Mouse (Mus musculus) c-Kit-negative CD71-positive TER-119-positive erythroid progenitor cells, embryonic 14.5 days (primary cell): ENCODE data around the gene Rinl.

Experiments
- DNase-seq: peaks from one replicate; pipeline ENCODE4 v3.0.0-alpha.2; 2013; ENCODE audit warnings: low read depth, low spot score

Gene Rinl

DNA sequence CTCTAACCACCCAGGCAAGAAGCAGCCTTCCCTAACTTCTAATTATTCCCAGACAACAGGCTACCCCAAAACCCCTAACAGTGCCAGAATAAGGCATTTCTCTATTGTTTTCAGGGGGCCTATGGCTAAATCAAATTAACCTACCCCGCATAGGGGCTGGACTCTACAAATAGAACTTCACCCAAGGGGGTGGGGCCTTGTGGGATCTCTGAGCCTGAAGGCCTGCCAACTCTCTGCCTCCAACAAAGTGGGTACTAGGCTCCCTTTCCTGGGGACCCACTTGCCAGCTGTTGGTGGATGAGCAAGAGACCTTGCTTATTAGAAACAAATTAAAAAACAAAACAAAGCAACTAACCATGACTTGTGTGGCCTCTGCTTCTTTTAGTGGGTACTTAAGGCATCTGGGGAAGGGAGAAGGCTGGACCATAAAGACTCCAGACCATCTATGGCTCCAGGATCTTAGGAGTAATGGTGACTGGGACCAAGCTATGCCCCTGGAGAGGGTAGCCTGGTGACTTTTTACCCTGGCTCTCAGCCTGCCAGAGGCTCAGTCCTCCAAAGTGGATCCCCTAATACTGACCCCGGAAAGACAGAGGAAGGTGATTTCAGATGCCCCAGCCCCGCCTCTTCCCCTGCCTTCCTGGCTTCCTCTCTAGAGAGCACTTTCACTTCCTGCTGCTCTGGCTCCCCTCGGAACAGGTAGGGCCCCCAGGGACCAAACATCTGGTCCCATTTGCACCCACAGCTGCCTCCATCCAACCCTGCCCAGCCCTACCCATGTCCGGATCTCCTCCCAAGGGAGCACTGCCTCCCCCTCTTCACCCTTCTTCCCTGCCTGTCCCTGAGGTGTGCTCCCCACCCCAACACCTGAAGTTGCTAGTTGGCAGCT, at the start of gene Rinl:
Gene Rinl, plus strand, starts transcription at position 663 of the 889 bp plus-strand sequence.
- no peak for DNase-seq

DNA sequence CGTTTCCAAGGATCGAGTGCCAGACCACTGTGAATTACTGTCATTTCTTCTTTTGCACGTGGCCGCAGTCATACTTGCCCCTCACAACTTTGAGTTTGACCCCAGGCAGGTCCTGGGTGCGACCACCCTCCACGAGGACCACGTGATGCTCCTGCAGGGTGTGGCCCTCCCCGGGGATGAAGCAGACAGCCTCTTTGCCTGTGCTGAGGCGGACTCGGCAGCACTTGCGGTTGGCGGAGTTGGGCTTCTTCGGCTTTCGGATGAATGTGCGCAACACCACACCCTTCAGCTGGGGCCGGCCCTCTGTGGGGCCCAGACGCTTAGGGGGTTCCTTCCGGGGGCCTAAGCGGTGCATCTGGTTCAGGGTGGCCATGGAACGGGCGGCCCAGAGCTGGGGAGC, 48.9 kb upstream of the Rinl start:
- DNase-seq, result no peak

DNA sequence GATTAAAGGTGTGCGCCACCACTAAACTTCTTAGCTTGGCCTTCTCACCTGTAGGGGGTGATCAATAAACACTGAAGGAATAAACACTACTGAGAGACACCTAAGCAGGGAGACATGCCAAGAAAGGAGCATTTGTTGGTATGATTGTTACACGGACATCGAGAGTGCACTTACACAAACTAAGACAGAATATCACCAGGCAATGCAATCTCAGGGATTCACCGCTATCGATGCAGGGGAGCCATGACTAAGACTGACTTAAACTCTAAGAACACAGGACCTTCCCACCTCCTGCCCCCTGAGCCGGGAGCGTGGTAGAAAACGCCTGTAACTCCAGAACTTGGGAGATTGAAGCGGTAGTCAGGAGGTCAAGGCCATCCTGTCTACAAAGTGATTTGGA, 47.8 kb upstream of the Rinl start:
- DNase-seq, result no peak

DNA sequence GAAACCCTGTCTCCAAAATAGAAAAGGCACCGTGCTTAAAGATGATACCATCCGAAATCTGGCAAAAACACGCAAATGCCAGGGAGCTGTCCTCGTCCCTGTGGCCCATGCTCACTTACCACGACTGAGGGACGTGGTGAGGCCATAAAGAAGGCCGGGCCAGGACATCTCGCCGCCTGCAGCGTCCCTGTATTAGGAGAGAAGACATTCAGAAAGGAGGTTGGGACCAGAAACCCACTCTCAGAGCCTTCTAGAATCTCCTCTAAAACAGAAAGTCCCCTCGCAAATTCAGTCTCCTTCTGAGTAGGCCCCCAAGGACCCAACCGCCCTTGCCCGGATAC, 47.4 kb upstream of the Rinl start:
- DNase-seq, result no peak

DNA sequence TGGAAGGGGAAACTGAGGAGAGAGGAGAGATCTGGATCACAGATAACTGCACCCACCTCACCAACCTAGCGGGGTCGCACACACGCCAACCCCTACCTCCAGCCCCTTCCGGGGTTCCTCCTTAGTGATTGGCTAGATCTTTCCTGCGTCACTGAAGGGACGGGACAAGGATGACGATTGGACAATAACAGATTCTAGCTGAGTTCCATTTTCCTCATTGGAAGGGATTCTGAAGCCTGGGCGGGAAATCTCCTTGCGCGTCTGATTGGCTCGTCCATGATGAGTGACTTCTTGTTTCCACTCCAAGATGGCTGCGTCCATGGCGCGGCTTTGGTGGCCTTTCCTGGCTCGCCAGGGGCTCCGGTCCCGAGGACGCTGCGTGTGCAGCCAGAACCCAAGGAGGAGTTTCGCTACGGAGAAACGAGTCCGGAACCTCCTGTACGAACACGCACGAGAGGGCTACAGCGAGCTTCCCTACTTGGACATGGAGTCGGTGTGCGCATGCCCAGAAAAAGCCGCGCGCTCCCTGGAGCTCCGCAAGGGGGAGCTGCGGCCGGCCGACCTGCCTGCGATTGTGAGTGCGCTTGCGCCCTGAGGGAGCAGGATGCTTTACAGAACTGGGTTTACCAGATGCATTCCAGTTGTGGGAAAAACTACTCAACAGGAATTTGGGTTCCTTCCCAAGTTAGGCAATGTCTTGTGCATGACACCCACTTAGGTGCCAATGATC, 46.9 kb upstream of the Rinl start, which contains the start of the genes Mrps12 and Sars2:
Gene Mrps12, minus strand, starts transcription at position 112 of the 730 bp plus-strand sequence.
Gene Sars2, plus strand, starts transcription at position 284 of the 730 bp plus-strand sequence.
- DNase-seq, result peak; percentile 98

DNA sequence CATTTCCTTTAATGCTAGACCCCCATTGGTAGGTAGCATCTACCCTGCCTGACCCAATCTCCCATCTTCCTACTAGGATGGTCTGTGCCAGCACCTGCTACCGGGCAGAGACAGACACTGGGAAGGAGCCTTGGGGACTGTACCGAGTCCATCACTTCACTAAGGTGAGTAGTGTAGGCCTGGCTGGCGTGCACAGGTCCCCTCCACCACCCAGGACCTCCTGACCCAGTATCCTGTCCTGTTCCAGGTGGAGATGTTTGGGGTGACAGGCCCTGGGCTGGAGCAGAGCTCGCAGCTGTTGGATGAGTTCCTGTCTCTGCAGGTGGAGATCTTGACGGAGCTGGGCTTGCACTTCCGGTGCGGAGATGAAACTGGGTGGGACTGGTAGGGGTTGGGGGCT, 38.8 kb upstream of the Rinl start:
- no peak for DNase-seq

DNA sequence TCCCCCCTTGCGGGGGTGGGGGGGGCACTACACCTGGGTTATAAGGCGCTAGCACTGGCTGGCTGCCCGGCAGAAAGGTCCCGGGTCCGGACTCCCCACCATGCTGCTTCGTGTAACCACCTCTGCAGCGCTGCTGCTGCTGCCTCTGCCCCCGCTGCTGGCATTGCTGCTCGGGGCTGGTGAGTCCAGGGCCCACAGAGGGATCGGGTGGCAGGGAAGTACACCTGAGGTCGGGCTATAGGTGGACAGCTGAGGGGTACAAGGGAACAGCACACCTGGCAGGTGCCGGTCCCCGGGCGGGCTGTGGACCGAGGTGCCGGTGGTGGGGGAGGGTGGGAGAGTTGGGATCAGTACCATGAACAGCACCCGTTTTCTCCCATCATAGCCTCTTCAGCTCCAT, 32.7 kb upstream of the Rinl start, which contains the start of gene Ccer2:
Gene Ccer2, plus strand, starts transcription at position 96 of the 400 bp plus-strand sequence.
- DNase-seq, result no peak

DNA sequence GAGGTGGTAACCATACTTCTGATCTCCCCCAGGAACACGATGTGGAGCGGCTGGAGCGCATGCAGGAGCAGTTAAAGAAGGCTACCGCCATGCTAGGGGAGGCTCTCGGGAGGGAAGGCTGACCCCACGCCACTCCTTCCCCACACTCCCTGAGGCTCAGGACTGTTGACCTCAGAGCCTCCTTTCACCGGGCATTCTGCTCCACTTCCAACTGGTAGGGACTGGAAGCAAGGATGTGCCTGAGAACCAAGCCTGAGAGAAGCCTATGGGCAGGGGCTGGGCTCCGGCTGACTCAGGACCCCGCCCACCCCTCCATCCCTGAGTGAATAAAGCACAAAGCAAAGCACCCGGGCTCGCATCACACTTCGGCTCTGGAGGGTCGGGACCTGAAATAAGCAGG, 30.1 kb upstream of the Rinl start:
- DNase-seq, result no peak

DNA sequence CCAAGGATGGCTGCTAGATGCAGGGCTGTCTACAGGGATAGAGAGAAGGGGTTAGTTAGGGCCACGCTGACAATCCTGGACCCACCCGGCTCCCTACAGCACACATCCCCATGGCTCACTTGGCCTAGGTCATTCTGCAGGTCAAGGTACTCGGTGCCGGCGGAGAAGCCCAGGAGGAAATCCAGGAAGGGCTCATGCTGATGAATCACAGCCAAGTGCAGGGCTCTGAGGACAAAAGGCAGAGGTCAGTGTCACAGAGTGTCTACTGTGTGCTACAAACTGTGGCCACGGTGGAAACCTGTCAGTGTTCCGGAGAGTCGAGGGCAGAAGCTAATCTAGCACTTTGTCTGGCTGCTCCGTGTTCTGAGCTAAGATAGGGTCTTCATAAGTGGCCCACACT, 26.9 kb upstream of the Rinl start:
- no peak for DNase-seq

DNA sequence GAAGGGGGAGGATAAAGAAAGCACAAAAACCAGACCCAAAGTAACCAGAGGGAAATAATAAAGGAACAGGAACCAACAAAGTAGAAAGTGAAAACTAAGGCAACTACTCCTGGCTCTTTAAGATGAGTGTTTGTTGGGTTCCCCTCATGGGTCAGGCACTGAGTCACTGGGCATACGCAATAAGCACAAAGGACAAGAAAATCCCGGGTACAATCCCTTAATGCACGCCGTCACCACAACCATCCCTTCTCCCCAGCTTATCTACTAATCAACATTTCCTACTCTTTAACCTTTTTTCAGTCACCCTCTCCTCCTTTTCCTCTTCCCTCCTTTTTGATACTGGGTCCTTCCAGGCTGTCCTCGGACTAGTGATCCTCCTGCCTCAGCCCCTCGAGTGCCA, 23.6 kb upstream of the Rinl start:
- no peak for DNase-seq

DNA sequence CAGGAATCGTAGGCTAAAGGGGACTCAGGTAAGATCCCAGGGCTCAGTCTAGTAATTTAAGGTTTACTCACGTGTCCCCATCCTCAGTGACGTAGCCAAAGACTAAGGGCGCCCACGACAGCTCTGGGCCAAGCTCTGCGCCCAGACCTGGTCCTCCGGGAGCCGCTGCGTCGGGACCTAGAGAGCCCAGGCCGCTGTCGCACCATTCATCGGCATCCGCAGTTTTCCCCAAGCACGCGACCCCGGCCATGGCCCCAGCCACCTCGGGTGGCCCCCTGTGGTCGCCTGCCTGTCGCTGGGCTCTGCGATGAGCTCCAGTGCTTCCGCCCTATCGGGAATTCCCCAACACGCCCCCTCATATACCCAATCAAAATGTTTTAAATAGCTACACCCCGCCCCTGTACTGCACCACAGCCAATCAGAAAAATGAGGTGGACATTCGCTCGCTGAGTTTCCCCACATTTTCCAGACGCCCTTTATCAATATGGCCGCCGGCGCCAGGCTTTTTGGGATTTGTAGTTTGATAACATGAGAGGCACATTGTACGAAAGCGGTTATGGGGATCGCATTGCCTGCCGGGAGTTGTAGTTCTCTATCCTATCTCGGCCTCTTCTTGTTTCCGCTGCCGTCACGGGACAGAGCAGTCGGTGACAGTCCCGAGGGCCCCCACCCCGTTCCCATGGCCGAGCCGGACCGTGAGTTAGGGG, 22.4 kb upstream of the Rinl start, which contains the start of gene Sirt2:
Gene Sirt2, plus strand, starts transcription at position 563 of the 707 bp plus-strand sequence.
- DNase-seq, result peak; percentile 99

DNA sequence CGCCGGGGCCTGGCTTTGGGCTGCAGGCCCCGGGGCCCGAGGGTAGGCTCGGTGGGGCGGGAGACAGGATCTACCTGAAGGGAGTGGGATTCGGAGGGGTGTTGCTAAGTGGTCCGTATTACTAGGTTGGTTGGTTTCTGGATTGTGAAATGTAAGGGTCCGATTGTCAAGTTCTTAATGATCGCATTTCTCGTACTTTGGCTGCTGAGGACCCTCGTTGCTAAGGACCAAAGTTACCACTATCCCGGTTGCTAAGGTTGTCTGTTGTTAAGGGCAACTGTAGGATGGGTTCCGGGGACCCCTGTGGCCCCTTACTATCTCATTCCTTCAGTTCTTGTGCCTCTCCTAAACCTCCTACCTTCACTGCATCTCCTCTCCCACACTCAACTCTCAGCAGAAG, 21.9 kb upstream of the Rinl start:
- DNase-seq, result no peak

DNA sequence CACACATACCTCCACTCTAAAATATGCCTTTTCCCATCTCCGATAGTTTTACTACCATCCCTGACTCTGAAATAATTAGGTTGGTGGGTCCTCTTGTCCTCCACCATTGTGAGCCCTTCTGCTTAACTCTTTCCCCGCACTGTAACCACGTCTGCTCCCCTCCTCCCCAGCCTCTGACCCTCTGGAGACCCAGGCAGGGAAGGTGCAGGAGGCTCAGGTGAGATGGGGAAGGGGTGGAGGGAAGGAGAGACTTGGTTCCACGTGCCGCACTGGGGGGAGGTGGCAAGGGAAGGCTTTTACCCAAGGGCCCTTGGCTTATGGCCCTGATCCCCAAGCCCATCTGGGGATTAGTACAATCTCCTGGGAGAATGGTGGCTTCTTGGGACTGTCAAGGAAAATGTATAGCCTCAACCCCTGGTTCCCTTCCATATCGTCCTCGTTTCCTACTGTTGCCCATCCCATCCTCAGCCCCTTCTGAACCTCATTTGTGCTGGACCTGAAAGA, 21.3 kb upstream of the Rinl start, which contains the start of gene Nfkbib:
Gene Nfkbib, minus strand, starts transcription at position 51 of the 504 bp plus-strand sequence.
- DNase-seq, result no peak

DNA sequence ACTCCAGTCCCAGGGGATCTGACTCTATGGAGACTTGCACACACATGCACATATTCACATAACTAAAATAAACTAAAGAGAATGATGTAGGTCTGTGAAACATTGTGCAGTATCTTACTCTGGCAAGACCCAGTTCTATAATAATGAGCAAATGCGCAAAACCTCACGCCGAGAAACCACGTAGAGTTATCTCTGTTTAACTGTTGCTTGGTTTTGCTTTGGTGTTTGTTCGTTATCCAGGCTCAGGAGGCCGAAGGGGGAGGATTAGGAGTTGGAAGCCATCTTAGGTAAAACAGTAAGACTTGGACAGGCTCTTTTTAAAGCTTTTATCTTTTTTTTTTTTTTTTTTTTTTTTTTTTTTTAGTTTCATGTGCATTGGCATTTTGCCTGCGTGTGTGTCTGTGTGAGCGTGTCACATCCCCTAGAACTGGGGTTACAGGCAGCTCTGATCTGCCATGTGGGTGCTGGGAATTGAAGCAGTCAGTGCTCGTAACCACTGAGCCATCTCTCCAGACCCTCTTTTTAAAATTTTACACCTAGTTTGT, 19.3 kb upstream of the Rinl start:
- no peak for DNase-seq

DNA sequence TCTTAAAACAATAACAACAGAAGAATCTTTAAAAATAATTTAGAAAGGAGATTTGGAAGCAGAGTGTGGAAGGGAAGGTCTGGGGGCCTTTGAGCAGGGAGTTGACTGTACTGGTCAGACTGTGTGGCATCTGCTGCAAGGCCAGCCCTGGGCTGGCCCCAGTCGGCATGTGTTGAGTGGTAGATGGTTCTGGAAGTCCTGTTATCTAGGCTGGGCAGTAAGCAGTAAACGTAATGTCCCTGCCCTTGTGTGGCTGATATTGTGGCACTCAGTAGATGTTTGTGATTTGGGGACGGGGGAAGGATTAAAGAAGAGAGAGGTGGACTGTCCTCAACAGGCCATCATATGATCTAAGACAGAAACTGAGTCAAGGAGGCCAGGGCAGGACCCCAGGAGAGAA, 18.5 kb upstream of the Rinl start:
- no peak for DNase-seq

DNA sequence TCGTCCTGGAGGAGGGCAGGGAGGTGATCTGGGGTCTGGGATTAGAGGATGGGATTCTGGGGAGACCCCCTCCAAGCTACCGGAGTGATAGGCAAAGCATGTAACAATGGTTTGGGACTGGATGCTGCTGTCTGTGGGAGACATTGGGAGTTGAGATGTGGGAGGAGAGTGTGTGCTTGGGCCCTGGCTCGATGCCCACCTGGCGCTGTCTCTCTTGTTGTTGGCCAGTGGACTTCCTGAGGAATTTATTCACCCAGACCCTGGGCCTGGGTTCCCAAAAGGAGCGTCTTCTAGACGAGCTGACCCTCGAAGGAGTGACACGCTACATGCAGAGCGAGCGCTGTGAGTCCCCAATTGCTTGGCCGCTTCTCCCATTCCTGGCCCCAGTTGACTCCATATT, 16.9 kb upstream of the Rinl start:
- DNase-seq, result no peak

DNA sequence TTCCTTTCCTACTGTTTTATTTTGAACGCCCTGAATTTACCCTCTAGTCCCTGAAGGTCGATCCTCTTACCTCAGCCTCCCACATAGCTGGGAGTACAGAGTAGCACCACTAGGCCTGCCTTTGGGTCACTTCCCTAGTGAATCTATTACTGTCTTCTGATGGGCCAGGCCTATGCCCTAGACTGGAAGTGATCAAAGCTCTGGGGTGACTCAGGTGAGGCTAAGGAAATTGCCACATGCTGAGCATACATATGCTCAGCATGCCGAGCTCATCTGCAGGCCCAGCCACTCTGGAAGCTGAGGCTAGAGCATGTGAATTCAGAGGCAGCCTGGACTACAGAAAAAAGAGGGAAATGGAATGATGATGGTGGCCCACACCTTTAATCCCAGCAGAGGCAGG, 15.6 kb upstream of the Rinl start:
- no peak for DNase-seq

DNA sequence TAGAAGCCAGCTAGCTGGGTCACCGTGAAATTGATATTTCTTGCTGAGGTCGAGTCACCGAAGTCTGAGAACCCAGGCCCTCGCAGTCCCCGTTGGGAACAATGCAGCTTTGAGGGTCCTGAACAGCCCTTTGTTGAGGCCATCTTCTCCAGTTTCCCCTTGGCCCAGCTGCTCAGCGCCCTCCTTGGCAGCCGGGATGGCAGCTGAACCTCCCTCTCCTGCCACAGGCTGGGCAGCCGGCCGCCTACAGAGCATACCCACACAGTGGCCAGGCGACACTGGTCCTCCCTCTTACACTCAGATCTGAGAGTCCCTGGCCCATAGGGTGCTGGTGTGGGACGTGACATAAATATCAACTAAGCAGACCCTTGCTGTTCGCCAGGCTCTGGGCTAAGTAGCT, 14.6 kb upstream of the Rinl start:
- DNase-seq, result no peak

DNA sequence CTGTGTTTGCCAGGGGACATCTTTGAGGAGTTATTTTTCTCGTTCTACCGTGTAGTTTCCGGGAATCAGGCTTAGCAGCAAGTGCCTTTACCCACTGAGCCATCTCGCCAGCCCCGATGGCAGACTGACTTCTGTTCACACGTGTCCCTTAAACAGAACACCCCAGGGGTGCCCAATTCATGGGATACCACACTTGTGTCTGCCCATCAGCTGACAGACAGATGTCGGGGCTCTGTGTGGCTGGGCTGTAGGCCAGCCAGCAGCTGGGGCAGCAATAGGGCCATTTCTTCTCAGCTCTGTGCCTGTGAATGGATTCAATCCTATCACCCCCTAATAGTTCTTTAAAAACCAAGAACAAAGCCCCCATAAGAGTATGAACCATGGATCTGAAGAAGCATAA, 13.6 kb upstream of the Rinl start:
- DNase-seq, result no peak

DNA sequence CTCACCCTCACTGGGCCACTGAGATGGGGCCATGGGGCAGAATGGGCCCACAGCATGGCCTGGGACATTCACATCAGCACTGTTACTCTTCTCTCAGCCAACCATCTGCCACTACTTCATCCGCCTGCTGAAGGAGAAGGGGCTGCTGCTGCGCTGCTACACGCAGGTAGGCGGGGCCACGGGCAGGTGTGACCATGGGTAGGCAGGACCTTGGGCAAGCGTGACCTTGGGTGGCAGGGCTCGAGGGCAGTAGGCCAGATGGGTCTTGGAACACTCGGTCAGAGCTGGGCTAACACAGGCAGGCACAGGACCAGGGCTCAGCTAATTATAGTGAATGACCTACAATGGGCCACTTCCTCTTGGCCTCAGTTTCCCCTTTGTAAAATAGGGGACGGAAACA, 9.9 kb upstream of the Rinl start:
- DNase-seq, result no peak

DNA sequence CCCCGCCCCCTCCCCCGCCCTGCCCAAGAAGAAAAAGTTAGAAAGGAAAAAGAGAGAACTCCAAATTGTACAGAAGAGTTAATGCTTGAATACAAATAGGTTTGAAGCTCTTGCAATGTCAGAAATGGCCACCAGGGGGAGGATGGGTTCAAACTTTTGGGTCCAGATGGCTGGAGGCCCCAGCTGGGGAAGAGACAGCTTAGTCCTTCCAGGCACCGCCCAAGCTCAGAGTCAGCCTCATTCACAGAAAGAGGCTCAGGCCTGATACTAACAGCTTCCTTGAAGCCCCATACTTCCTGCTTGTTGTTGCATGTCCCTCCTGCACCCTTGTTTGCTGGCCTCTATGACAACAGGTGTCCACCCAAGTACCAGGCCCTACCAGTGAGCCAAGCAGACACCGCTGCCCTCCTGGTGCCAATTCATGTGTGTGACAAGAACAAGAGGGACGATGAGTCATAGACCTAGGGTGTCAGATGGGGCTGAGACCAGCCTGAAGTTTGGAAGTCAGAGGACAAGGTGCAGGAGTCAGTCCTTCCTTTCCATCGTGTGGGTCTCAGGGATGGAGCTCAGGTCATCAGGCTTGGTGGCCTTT, 8.6 kb upstream of the Rinl start:
- peak; percentile 79 for DNase-seq
